Mouse (Mus musculus) embryonic fibroblast, embryonic 13.5 days (primary cell): Measurements from ENCODE around the gene Rasl11a. TPM values are rescaled to one million over a fixed set of nuclear protein-coding genes. Genes with fewer than 3 reads are reported as not detected.
"Not testable (repeated sequence)": the region's sequence is repeated elsewhere in the genome, so short reads cannot be mapped to it uniquely, and the experiment has no call there.

ENCODE experiments used
- H3K27ac ChIP-seq: 2 replicates; pipeline ENCODE4 v1.5.1; 2012; ENCODE audit warnings: low read length, control low read depth, inconsistent platforms; ENCODE audit not compliant: insufficient read depth
- H3K4me1 ChIP-seq: 2 replicates; pipeline ENCODE4 v1.6.1; 2011; ENCODE audit warnings: low read length; ENCODE audit not compliant: control insufficient read depth, insufficient read depth
- H3K4me3 ChIP-seq: 2 replicates; pipeline ENCODE4 v1.5.1; 2011; ENCODE audit warnings: mild to moderate bottlenecking, control low read depth, low read length; ENCODE audit not compliant: insufficient read depth
- CTCF ChIP-seq: IDR thresholded peaks from 2 replicates; pipeline ENCODE4 v1.5.1; 2011; ENCODE audit warnings: mild to moderate bottlenecking, control low read depth, low read length, moderate library complexity, borderline replicate concordance; ENCODE audit not compliant: insufficient read depth
- POLR2A ChIP-seq: IDR thresholded peaks from 2 replicates; pipeline ENCODE4 v1.6.1; 2011; ENCODE audit warnings: low read depth, mild to moderate bottlenecking, control low read depth, low read length, moderate library complexity
- polyA plus RNA-seq: library from polyadenylated mRNA; stranded (reverse); fragments of >200 nt; gene quantifications from 2 replicates; pipeline ENCODE4 v1.2.4, GENCODE M21; 2011; ENCODE audit warnings: low read depth; ENCODE audit not compliant: missing spikeins, insufficient read length

Rasl11a gene
- polyA plus RNA-seq, 1 experiment, result 9.6 TPM

DNA sequence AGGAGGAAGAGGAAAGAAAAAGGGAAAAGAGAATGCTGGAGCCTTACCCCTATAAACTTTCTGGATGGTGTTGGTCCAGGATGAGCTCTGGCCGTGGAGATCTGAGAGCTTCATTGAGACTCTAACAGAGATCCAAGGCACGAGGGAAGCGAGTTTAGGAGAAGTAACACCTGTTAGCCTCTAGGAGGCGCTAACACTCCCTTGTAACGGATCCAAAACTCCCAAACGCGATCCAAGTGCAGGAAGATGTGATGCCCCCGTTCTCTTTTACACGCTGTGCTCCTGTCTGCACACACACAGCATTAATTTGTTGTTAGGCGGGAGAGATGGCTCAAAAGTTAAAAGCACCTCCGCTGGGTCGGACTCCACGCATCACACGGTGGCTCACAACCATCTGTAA, 46.3 kb downstream of the Rasl11a start:
- no peak overlapping the region for H3K27ac ChIP-seq
- no peak overlapping the region for H3K4me3 ChIP-seq
- TF ChIP-seq POLR2A (no peak), CTCF (no peak)
- no peaks in the 10 kb centered on the region for H3K4me1 ChIP-seq

GRCm38 (mm10) chr5:146892904-146893303, 48.0 kb downstream of the Rasl11a start:
- no peak overlapping the region for H3K4me3 ChIP-seq
- no peak overlapping the region for H3K27ac ChIP-seq
- TF ChIP-seq POLR2A, result no peak
- no peak for TF ChIP-seq CTCF
- H3K4me1 ChIP-seq, result no peaks in the 10 kb centered on the region

DNA sequence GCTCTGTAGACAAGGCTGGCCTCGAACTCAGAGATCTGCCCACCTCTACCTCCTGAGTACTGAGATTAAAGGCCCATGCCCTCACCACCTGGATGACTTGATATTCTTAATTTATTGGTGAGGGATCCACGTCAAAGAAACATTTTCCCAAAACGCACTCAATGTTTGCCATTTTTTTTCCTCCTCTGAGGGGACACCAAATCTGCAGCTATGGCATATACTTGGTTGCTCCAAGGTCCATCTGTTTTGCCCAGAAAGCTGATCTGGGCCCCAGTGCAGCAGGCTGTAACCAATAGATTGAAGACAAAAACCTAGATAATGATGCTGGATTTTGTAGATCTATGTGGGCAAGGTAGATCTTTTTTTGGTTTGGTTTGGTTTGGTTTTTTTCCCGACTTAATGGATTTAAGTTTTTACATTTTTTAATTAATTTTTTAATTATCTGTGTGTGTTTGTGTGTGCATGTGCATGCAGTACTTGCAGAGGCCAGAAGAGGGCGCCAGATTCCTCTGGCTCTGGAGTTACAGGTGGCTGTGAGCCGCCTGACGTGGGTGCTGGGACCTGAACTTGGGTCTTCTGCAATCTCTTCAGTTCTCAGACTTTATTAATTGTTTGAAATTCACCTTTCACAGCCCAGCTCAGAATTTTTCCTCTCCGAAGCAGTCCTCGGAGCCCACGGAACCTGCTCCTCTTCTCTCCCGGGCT, 48.8 kb downstream of the Rasl11a start:
- H3K4me1 ChIP-seq, result no peaks in the 10 kb centered on the region
- H3K27ac ChIP-seq, result no peak overlapping the region
- no peak overlapping the region for H3K4me3 ChIP-seq
- no peak for TF ChIP-seq POLR2A
- no peak for TF ChIP-seq CTCF

GRCm38 (mm10) chr5:146895667-146896066, 50.8 kb downstream of the Rasl11a start:
- H3K4me1 ChIP-seq, H3K27ac ChIP-seq: not testable (repeated sequence)

GRCm38 (mm10) chr5:146896973-146897372, 52.1 kb downstream of the Rasl11a start:
- H3K4me1 ChIP-seq, result no peaks in the 10 kb centered on the region
- H3K27ac ChIP-seq, result no peak overlapping the region
- no peak for TF ChIP-seq CTCF
- TF ChIP-seq POLR2A, result no peak
- H3K4me3 ChIP-seq, result no peak overlapping the region

More at GRCm38 (mm10) chr5:146895667-146896066, 50.8 kb downstream of the Rasl11a start:
- H3K4me3 ChIP-seq, result not testable (repeated sequence)

Other genes starting within 250 kb of the Rasl11a start
- 24.2 and 30.3 TPM in 2 replicates for gene Usp12, start 50.1 kb upstream of the Rasl11a start, polyA plus RNA-seq
- gene Rpl21, start 12.2 kb upstream of the Rasl11a start, polyA plus RNA-seq, result 87.4 and 122 TPM in 2 replicates
- gene Gtf3a, start 103.6 kb downstream of the Rasl11a start, polyA plus RNA-seq, result 33.1 and 40.5 TPM in 2 replicates
- gene Mtif3, start 118.7 kb downstream of the Rasl11a start, polyA plus RNA-seq, result 10.2 and 10.4 TPM in 2 replicates
- 8.4 and 8.6 TPM in 2 replicates for gene Lnx2, start 231.5 kb downstream of the Rasl11a start, polyA plus RNA-seq
- gene Polr1d, start 232.0 kb downstream of the Rasl11a start, polyA plus RNA-seq, result 119 and 141 TPM in 2 replicates